Mouse (Mus musculus) intestine, embryonic 14.5 days (tissue): ENCODE results near the gene Dlx5. TPM values are rescaled to one million over a fixed set of nuclear protein-coding genes. Genes with fewer than 3 reads are reported as not detected.

Source experiments
- ATAC-seq: fragments of 200-750 bp; cut with Nextera tagmentation; replicated peaks from 2 replicates; pipeline ENCODE4 v1.8.0; 2017; ENCODE audit warnings: low read depth, moderate number of reproducible peaks, moderate TSS enrichment, moderate library complexity; ENCODE audit not compliant: low FRiP score, low TSS enrichment
- DNase-seq: peaks from one replicate; pipeline ENCODE4 v3.0.0-alpha.2; 2018; ENCODE audit warnings: low spot score
- H3K27ac ChIP-seq: fragments of 300-500 bp; sonication (generic); 2 replicates; pipeline ENCODE4 v1.5.1; 2014; ENCODE audit warnings: low read depth, mild to moderate bottlenecking, control low read depth
- H3K27me3 ChIP-seq: fragments of 300-500 bp; sonication (generic); replicated peaks from 2 replicates; pipeline ENCODE4 v1.6.1; 2014; ENCODE audit warnings: low read length, control low read depth; ENCODE audit not compliant: control insufficient read depth, insufficient read depth
- H3K36me3 ChIP-seq: fragments of 300-500 bp; sonication (generic); 2 replicates; pipeline ENCODE4 v1.6.1; 2014; ENCODE audit warnings: low read length, control low read depth; ENCODE audit not compliant: control insufficient read depth, insufficient read depth
- H3K4me1 ChIP-seq: fragments of 300-500 bp; sonication (generic); replicated peaks from 2 replicates; pipeline ENCODE4 v1.6.1; 2014; ENCODE audit warnings: low read length, control low read depth, mixed read lengths; ENCODE audit not compliant: control insufficient read depth, insufficient read depth
- H3K4me2 ChIP-seq: fragments of 300-500 bp; sonication (generic); 2 replicates; pipeline ENCODE4 v1.6.1; 2014; ENCODE audit warnings: low read length
- H3K4me3 ChIP-seq: fragments of 300-500 bp; sonication (generic); 2 replicates; pipeline ENCODE4 v1.5.1; 2014; ENCODE audit warnings: low read depth, low read length, control low read depth, mixed read lengths
- H3K9ac ChIP-seq: fragments of 300-500 bp; sonication (generic); 2 replicates; pipeline ENCODE4 v1.6.1; 2014; ENCODE audit warnings: mild to moderate bottlenecking, low read length
- H3K9me3 ChIP-seq: fragments of 300-500 bp; sonication (generic); 2 replicates; pipeline ENCODE4 v1.6.1; 2016; ENCODE audit warnings: low read length, control low read depth; ENCODE audit not compliant: control insufficient read depth
- WGBS: fragments of 180-500 bp; shearing (Covaris S2); extraction: QIAGEN DNeasy Blood & Tissue Kit; methylation state at CpG from one replicate; pipeline ENCODE4 v1.1.7; 2014; 5-methylcytosine and 5-hydroxymethylcytosine counted together
- polyA plus RNA-seq: library from polyadenylated mRNA; unstranded; fragments of >200 nt; fragmentation: Nextera tagmentation; extraction: Ambion mirVana; gene quantifications from 2 replicates; pipeline ENCODE4 v1.2.1, GENCODE M21; 2014

Gene Dlx5
- polyA plus RNA-seq, 1 experiment from 2014 or later: 2.8 TPM

GRCm38 (mm10) chr6:6877981-6878840, 3.7 kb downstream of the Dlx5 start:
- no peak overlapping the region for H3K9ac ChIP-seq
- H3K4me3 ChIP-seq: no peak overlapping the region
- no peak overlapping the region for H3K27ac ChIP-seq
- H3K4me2 ChIP-seq: no peak overlapping the region
- no peaks in the 10 kb centered on the region for H3K36me3 ChIP-seq
- peaks cover 97% of the 10 kb centered on the region for H3K27me3 ChIP-seq
- ATAC-seq (no peak), DNase-seq (peak; percentile 74)
- WGBS: 4% methylated on average over 34 of the region's 34 CpGs
- no peaks in the 10 kb centered on the region for H3K9me3 ChIP-seq
- peaks cover 7% of the 10 kb centered on the region for H3K4me1 ChIP-seq

GRCm38 (mm10) chr6:6877346-6877910, 4.5 kb downstream of the Dlx5 start:
- H3K9me3 ChIP-seq: no peaks in the 10 kb centered on the region
- no peak overlapping the region for H3K27ac ChIP-seq
- 14% methylated on average over 5 of the region's 5 CpGs for WGBS
- peaks cover 97% of the 10 kb centered on the region for H3K27me3 ChIP-seq
- H3K4me1 ChIP-seq: peaks cover 7% of the 10 kb centered on the region
- no peak overlapping the region for H3K4me2 ChIP-seq
- no peak overlapping the region for H3K9ac ChIP-seq
- no peaks in the 10 kb centered on the region for H3K36me3 ChIP-seq
- no peak overlapping the region for H3K4me3 ChIP-seq
- no peak for ATAC-seq
- DNase-seq: no peak

GRCm38 (mm10) chr6:6876731-6877130, 5.2 kb downstream of the Dlx5 start:
- Histone ChIP-seq H3K9me3 (no peaks in the 10 kb centered on the region), H3K4me2 (no peak overlapping the region), H3K27me3 (peaks cover 100% of the 10 kb centered on the region), H3K36me3 (no peaks in the 10 kb centered on the region), H3K27ac (no peak overlapping the region), H3K9ac (no peak overlapping the region), H3K4me3 (no peak overlapping the region), H3K4me1 (peaks cover 7% of the 10 kb centered on the region)
- WGBS: 12% methylated on average over 7 of the region's 7 CpGs
- ATAC-seq (no peak), DNase-seq (peak; percentile 58)

DNA sequence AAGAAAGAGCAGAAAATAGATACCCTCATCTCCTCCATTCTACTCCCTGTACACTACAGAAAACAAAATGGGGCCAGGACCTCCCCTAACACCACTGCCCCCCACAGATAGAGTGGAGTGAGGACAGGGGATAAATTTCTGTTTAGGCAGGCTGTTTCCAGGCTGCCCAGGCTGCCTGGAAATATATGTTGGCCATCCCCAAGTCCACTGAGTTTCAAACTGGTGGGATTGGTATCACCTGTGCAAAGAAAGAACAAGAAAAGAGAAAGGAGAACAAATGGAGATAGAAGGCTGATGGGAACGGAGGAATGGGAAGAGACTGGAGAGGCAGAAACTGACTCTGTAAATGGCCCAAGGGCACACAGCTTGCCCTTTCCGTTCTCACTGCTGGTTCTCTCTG, 5.7 kb downstream of the Dlx5 start:
- 3% methylated on average over 2 of the region's 2 CpGs for WGBS
- H3K9ac ChIP-seq: no peak overlapping the region
- H3K27ac ChIP-seq: no peak overlapping the region
- ATAC-seq: no peak
- H3K9me3 ChIP-seq: no peaks in the 10 kb centered on the region
- no peak overlapping the region for H3K4me3 ChIP-seq
- no peak overlapping the region for H3K4me2 ChIP-seq
- peaks cover 4% of the 10 kb centered on the region for H3K4me1 ChIP-seq
- H3K36me3 ChIP-seq: no peaks in the 10 kb centered on the region
- no peak for DNase-seq
- H3K27me3 ChIP-seq: peaks cover 100% of the 10 kb centered on the region

DNA sequence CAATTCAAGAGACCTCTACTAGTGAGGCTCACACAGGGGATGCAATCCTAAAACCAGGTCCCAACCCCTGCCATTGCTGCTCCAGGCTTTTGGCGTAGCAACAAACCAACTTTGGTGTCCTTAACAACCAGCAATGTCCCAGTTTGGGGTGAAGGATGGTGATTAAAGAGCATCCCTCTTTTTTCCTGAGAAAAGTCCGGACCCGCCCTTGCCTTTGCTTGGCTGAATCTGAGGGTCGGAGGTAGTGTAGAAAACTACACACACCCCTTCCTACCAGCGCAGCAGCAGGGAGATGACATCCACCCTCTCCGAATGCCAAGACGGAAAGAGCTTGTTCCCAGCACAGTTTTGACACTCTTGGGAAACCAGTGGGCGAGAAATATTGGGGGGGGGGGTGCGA, 6.2 kb downstream of the Dlx5 start:
- ATAC-seq: no peak
- WGBS: 4% methylated on average over 9 of the region's 9 CpGs
- no peaks in the 10 kb centered on the region for H3K36me3 ChIP-seq
- H3K4me2 ChIP-seq: no peak overlapping the region
- peaks cover 100% of the 10 kb centered on the region for H3K27me3 ChIP-seq
- no peak overlapping the region for H3K9ac ChIP-seq
- H3K27ac ChIP-seq: no peak overlapping the region
- H3K4me1 ChIP-seq: no peaks in the 10 kb centered on the region
- H3K9me3 ChIP-seq: no peaks in the 10 kb centered on the region
- peak; percentile 55 for DNase-seq
- H3K4me3 ChIP-seq: no peak overlapping the region

DNA sequence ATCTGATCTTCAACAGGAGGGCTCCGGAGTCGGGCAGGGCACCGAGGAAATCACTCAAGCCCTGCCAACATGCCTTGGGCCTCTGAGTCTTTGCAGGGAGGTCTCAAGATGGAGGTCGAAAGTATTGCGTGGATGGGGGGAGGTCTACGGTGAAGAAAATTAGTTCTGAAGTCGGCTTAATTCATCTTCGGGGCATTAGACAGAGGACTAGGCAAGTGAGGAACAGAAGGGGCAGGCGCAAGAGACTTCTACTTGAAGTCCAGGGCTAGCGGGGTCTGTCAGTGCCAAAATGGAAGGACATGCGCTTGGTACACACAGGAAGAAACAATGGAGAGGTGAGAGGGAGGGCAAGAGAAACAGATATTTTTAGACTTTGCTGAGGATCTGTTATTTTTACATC, 6.7 kb downstream of the Dlx5 start:
- Histone ChIP-seq H3K9ac (no peak overlapping the region), H3K4me1 (no peaks in the 10 kb centered on the region), H3K9me3 (no peaks in the 10 kb centered on the region), H3K27me3 (peaks cover 100% of the 10 kb centered on the region), H3K27ac (no peak overlapping the region), H3K36me3 (no peaks in the 10 kb centered on the region), H3K4me3 (no peak overlapping the region), H3K4me2 (no peak overlapping the region)
- peak; percentile 55 for DNase-seq
- under 1% methylated on average over 11 of the region's 11 CpGs for WGBS
- ATAC-seq: no peak

DNA sequence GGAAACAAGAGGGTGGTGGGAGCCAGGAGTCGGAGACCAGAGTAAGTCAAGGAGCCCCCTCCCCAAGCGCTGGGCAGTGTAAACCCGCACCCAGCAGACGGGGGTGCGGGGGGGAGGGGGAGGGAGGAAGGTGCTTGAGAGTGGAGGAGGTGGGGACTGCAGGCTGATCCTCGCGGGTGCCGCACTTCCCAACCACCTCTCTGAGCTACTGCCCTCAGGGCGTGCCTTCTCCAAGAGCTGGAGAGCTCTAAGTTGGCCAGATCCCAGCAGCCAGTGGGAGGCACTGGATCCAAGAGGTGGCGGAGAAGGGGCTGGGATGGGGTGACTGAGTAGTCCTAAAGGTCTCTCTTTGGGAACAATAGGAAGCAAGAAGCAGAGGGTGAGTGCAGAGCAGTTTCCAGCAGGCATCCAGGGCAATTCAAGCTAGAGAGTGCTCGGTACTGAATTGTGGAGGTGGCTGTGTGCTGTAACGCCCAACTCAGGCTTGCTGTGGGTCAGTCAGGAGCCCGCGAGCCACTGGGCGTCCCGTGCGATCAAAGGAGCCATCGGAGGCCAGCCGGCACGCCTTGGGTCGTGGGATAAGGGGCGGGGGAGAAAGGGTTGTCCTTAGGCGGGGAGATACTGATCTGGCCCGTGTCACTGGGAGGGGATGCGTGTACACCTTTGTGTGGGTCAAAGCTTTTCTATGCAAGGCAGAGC, 7.7 kb downstream of the Dlx5 start:
- no peaks in the 10 kb centered on the region for H3K36me3 ChIP-seq
- peak; percentile 71 for DNase-seq
- under 1% methylated on average over 23 of the region's 25 CpGs for WGBS
- no peak overlapping the region for H3K4me3 ChIP-seq
- no peak overlapping the region for H3K27ac ChIP-seq
- no peaks in the 10 kb centered on the region for H3K9me3 ChIP-seq
- ATAC-seq: no peak
- H3K4me2 ChIP-seq: no peak overlapping the region
- no peaks in the 10 kb centered on the region for H3K4me1 ChIP-seq
- H3K9ac ChIP-seq: no peak overlapping the region
- H3K27me3 ChIP-seq: peaks cover 100% of the 10 kb centered on the region

DNA sequence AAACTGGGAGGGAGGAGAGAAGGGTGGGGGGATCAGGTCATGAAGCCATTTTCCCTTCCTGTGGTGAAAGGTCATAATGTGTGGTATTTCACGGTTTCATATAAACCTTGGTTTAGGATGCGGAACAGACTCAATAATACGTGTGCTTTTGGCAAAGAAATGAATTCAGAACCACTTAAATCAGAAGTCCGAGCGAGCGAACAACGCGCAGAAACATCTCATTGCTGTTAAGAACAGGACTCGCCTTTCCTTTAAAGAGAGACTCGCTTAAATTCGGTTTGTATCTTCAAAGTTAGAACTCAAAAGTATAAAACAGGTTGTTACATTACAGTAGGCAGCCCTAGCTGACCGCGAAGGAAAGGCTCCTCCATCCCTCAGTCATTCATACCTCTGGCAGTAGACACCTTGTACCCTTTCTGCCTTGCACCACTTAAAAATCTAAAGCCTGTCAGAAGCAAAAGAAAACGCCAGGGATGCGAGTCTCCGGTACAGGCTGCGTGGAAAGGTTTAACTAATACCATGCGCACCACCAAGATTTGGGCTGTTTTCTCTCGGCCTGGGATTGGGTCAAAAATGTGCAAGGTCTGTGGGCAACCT, 8.3 kb downstream of the Dlx5 start:
- under 1% methylated on average over 19 of the region's 19 CpGs for WGBS
- H3K4me2 ChIP-seq: no peak overlapping the region
- H3K27me3 ChIP-seq: peaks cover 100% of the 10 kb centered on the region
- H3K36me3 ChIP-seq: no peaks in the 10 kb centered on the region
- H3K9ac ChIP-seq: no peak overlapping the region
- H3K4me3 ChIP-seq: no peak overlapping the region
- ATAC-seq (no peak), DNase-seq (peak; percentile 54)
- no peaks in the 10 kb centered on the region for H3K9me3 ChIP-seq
- no peak overlapping the region for H3K27ac ChIP-seq
- H3K4me1 ChIP-seq: no peaks in the 10 kb centered on the region
